Mouse (Mus musculus): Measurements from ENCODE around the gene Lcor.
A peak's percentile ranks its signal among the peaks of the same experiment; 100 is the strongest.

Lcor gene

DNA sequence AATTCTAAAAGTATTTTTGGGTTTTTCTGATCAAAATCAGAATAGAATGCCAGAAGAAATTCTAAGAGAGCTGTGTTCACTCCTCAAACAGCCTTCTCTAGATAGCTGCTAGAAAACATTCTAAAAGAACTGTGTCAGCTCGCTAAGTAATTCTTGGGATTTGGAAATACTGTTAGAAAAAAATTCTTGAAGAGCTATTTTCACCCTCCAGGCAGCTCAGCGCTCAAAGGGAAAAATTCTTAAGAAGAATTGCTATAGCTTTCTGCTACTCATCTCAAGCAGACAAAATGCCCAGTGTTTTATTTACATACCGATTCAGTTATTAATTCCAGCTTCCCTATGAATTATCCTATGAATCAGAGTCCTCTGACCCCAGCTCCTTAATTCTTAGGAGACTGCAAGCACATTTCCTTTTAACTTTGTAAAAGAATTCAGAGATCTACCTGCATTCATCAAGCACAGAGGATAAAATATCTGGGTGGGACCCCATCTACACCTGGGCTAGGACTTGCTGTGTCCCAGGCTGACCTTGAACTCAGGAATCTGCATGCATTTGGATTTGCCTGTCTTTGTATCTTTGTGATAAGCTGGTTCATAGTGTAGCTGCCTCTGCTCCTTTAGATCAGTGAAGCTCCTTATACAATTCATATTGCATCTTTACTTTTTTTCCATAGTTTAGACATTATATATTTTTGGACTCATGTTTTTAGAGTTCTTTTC lies 5.7 kb upstream of the Lcor start:
- DNase-seq (ENCODE audit: low spot score): no peak

DNA sequence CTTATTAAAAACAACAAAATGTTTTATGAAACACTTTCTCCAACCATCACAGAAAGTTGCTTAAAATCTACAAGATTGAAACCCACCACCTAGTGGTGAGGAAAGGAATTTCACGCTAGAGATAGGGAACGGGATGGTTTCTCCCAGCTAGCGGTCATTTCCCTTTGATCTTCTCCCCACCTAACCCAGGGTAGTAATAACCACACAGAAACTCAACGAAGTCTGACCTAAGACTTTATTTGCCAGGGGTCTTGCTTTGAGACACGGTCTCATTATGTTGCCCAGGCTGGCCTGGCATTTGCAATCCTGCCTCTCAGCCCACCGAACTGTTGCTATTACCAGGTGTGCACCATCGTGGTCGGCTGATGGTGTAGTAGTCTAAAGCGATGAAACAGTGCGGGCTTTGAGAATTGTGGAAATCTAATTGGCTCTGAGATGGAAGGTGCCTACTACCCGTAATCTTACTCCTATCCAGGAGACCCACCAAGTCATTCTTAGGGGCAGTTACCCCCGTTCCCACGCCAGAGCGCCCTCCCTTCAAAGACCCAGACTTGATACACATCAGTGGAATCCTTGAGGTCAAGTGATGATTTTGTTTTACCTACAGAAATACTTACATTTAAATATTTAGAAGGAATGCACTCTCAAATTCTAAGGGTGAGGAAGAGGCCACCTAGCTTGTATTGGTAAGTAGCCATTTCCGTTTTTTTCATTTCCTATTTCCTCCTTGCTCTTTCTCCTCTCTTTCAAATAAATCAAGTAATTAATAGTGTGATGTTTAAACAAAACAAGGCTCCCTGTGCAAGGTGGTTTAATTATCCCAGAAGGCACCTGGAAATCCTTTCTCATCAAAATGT lies 1.2 kb upstream of the Lcor start:
- DNase-seq (ENCODE audit: low spot score): no peak

DNA sequence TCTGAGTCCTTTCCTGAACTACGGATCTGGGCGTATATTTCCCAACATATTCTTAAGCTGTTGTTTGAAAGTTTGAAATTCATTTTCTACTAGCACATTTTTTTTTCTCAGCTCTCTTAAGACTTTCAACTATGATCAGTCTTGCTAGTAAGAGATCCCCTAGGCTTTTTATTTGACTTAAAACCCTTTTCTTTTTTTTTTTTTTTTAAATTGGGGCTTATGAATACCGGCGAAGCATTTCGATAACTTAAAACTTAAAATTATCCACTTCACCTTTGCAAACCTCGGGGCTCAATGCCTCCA lies 599 bp upstream of the Lcor start:
- DNase-seq (ENCODE audit: low spot score): no peak

DNA sequence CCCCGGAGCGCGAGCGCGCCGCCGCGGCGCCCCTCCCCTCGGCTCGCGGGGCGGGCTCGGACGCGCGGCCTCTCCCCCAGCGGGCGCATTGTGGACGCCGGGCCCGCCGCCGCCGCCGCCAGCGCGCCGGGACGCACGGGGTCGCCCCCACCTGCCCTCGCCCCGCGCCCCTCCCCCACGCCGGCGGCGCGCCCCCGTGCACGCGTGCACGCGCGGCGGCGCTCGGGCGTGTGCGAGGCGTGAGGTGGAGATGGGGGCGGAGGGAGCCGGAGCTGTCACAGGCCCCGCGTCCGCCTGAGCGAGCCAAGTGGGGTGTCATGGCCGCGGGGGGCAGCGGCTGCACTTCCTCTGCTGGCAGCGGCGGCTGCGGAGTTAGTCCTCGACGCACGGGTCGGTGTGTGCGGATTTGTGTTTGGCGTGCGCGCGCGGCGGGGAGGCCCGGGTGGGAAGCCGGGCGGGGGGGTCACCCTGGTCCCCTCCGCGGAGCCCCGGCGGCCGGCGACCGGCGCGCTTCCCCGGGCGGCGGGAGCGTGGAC lies 540 bp downstream of the Lcor start:
- DNase-seq (ENCODE audit: low spot score): peak; percentile 53

DNA sequence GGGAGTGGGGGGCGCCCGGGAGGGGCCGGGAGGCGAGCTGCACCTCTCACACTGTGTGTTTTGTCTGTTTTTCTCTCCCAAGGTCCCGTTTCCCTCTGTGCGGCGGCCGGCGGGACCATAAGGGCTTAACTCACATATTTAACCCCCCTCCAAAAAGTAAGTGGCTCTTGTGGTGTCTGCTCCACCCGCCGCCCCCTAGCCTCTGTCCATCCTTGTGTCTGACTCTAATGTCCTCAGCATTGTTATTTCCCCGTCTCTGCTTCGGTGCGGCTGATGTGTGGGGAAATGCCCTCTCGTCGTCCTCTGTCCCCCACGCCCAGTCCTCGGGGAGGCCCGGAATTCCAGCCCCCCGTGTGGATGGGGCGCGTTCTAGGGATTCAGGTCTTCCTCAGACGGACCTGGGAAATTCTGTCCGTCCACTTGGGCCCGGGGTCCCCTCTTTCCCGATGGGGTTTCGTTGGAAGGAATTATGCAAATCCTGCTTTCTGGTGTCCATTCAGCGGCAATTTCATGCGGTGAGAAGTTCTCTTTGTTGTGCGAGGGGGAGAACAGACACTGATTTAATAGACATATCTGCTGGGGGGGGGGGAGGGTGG lies 1.1 kb downstream of the Lcor start:
- no peak for DNase-seq (ENCODE audit: low spot score)

DNA sequence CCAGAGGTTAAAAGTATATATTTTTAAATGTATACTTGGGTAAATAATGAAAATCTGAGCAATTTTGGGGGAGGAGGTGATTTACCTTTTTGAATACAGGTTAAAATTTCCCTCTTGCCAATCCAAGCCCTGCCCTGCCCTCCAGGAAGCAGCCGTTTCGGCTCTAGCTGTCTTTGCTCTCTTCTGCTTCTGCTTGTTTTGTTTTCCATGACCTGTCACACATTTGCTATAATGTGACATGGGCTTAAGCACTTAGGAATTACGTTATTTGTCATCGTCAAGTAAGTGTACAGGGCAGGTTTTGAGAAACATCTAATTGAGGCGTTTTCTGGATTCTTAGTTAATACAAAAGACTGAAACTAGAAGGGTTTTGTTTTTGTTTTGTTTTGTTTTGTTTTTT lies 1.9 kb downstream of the Lcor start:
- no peak for DNase-seq (ENCODE audit: low spot score)

DNA sequence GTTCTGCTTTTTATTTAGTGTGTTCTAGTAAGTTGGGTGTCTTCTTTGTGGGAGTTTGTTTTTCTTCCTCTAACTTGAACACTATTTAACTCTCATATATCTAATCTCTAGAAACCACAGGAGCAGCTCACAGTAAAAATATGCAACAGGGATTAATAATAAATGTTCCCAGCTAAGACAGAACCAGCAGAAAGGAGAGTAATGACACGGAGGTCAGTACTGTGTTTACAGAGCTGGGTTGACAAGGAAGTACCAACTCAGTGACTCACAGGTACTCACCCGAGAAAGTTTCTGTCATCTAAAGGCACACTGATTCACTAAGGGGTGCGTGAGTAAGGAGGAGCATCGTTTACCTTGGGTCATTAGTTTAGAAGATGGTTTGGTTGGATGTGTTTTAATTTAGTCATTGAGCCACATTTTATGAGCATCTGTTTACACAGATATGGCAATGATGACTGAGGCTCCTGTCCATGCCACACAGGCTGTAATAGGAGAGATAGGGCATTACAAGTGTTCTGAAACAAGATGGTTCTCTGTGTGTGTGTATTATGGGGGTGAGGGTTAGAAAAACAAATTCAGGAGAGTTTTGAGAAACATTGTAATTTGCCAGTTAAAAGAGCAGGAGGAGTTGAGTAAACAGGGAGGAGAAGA lies 13.1 kb downstream of the Lcor start:
- no peak for DNase-seq (ENCODE audit: low spot score)

DNA sequence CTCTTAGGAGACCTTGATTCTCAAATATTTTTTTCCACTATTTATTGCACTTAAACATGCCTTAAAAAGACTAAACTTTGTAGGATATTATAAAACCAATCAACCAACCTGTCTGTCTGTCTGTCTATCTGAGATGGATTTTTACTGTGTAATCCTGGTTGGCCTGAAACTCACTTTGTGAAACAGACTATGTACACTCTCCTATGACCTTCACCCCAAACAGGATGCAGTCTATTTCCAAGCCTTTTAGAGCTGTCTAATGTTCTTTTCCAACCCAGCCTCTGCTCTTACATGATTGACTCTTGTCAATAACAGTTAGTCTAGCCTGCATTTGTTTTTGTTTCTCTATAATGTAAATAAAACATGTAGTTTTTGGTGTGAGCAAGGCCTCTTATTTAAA lies 13.6 kb downstream of the Lcor start:
- DNase-seq (ENCODE audit: low spot score): no peak

DNA sequence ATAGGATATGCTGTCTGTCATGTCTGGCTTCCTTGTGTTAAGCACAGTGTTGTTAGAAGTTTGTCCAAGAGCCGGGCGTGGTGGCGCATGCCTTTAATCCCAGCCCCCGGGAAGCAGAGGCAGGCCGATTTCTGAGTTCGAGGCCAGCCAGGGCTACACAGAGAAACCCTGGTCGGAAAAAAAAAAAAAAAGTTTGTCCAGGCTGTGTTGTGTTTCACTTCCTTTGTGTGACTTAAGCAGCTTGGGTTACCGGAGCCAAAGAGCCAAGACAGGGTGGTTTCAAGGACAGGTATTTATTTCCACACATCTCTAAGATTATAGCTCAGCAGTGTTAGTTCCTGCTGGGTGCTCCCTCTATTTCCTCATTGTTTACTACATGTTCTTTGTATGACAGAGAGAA lies 25.4 kb downstream of the Lcor start:
- no peak for DNase-seq (ENCODE audit: low spot score)

DNA sequence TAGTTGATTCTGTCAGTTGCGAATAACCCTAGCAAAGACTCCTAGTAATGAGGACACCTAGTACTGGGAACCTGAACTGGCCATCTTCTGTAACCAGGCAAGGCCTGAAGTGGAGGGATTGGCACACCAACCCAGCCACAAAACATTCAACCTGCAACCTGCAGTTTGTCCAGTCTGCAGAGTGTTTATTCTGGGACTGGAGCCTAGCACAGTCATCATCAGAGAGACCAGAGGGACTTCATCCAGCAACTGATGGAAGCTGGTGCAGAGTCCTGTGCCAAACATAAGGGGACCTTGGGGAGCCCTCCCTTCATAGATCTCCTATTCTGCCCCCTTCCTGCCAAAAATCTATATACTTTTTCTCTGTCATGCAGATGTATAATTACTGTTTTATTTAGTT lies 32.4 kb downstream of the Lcor start:
- DNase-seq (ENCODE audit: low spot score): no peak

DNA sequence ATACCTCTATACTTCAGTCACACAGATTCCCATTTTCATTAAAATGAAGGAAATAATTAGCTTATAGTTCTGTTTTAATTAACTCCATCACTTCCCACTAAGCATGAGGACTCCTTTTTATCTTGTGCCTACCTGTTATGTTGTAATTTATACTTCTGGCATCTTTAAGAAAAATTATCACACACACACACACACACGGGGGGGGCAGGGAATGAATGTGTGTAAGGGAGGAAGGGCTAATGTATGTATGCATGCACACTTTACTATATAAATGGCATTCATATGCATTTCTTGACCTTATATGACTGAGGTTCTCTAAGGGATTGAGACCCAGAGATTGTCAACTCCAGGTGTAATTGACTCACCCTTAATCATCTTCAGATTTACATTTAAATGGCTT lies 33.1 kb downstream of the Lcor start:
- DNase-seq (ENCODE audit: low spot score): no peak

DNA sequence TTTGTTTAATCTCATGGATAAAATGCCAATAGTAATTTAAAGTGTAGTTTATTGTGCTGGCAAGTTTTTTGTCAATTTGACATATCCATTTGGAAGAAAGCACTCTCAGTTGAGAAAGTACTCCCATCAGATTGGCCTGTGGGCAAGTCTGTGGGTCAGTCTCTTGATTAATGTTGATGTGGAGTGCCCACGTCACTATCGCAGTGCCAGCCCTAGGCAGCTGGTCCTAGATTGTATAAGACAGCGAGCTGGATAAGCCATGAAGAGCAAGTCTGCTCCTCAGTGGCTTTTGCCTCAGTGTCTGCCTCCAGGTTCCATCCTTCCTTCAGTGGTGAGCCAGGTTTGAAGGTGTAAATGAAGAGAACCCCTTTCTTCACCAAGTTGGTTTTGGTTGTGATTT lies 34.6 kb downstream of the Lcor start:
- DNase-seq (ENCODE audit: low spot score): no peak

DNA sequence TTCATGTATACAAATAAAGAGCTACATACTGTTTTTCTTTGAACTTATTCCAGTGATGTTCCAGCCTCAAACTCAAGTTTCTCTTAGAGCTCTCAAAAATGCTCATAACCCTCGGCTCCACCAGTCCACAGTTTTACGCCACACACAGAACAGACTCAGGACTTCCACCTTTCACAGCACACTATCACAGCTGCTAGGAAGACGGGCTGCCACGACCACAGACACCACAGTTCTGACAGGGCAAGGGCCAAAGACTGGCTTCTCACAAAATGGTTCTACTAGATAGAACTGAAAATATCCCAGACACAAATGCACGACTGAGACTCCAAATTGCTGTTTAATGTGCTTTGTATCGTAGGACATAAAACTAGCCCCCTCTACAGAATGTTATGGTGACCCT lies 36.7 kb downstream of the Lcor start:
- no peak for DNase-seq (ENCODE audit: low spot score)

DNA sequence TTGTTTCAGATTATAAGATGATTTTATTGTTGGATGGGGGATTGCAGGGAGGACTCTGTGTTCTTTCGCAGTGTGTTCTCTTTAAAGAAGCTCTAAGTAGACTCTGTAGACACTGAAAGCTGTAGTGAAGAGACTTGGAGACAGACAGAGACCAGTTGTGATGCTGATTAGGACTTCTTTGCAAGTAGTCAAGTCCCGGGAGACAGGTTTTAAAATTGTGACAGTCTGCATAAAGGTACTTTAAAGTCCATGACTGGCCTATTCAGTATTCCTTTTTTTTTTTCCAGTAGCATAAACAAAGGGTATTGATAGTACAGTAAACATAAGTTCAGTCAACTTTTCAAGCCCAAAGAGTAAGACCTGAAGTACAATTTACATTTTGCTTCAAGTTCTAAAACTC lies 39.8 kb downstream of the Lcor start:
- no peak for DNase-seq (ENCODE audit: low spot score)

DNA sequence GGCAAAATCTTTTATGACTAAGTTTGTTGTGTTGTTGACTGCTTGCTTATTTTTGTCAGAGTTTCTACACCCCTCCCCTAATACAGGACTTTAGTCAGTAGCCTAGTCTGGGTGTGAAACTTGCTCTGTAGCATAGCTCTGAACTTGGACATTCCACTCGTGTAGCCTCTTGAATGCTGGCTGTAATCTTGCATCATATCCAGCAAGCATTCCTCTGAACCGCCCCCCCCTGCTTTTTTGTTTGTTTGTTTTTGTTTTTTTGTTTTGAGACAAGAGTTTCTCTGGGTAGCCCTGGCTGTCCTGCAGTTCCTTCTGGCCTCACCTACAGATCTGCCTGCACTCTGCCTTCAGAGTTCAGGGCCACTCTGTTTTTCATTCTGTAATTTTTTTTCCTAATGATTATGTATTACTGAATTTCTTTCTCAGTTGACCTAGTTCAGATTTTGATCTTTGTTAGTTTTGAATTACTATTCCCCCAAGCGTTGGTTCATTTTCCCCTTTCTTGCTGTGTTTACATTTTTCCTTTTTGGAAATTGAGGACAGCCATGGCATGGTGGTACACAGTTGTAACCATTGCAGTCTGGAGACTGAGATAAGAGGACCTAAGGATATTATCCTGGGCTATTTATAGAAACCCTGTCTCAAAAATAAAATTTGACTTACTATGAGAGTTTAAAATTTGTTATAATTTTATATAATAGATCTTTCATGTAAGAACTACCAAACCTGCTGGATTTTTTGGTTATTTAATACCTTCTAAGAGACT lies 41.5 kb downstream of the Lcor start:
- no peak for DNase-seq (ENCODE audit: low spot score)

DNA sequence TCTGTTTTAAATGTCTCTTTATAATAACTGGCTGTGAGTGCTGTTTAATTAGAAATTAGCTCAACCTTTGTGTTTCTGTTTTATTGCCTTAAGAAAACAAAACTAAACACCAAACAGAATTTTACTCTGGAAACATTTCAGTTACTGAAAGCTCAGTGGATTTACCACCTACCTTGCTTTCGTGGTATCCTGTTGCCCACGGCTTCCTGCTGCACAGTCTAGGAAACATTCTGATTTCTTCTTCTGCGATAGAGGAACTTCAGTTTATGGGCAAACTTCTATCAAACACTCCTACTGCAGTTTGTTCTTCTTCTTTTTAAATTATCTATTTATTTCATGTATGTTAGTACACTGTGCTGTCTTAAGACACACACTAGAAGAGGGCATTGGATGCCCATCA lies 46.7 kb downstream of the Lcor start:
- no peak for DNase-seq (ENCODE audit: low spot score)

DNA sequence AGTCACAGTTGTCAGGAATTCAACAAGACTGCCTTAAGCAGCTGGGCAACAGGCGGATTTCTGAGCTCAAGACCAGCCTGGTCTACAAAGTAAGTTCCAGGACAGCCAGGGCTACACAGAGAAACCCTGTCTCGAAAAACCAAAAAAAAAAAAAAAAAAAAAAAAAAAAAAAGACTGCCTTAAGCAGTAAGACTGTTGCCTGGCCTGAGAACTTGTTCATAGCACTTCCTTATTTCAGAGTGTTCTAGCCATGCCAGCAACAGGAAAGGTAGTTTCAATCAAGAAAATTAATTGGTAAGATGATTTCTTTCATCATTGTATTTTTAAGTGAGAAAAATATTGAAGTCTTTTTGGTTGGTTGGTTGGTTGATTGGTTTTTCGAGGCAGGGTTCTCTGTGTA lies 51.6 kb downstream of the Lcor start:
- no peak for DNase-seq (ENCODE audit: low spot score)

DNA sequence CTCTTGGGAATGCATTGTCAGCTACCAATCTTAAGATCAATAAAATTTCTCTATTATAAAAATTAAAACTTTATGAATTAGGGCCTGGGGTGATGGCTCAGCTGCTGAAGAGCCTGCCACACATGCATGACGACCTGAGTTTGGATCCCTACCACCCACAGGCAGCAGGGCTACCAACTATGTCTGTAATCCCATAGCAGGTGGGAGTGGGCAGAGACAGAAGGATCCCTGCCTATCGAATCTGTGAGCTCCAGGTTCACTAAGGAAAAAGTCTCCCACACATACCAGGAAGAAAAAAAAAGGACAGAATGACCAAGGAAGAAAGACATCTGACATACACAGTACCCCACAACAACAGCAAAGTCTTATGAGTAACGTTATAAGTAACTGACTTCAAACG lies 74.5 kb downstream of the Lcor start:
- no peak for DNase-seq (ENCODE audit: low spot score)

DNA sequence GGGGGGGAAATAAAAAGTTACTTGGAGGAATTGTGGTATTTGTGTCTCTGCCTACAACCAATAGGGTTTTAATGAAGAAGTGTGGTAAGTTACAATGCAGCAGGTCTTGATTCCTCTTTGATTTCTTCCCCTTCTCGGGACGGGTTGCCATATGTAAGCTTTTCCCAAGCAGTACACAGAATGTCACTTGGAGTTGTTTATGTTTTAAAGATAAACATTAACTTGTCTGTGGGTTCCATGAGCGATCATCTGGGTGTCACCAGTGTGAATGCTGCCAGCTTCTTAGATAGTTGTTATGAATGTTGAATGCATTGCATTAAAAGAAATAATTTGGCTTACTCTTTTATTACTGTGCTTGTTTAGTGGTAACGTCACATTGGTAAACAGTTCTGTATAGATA lies 75.1 kb downstream of the Lcor start:
- DNase-seq (ENCODE audit: low spot score): no peak

DNA sequence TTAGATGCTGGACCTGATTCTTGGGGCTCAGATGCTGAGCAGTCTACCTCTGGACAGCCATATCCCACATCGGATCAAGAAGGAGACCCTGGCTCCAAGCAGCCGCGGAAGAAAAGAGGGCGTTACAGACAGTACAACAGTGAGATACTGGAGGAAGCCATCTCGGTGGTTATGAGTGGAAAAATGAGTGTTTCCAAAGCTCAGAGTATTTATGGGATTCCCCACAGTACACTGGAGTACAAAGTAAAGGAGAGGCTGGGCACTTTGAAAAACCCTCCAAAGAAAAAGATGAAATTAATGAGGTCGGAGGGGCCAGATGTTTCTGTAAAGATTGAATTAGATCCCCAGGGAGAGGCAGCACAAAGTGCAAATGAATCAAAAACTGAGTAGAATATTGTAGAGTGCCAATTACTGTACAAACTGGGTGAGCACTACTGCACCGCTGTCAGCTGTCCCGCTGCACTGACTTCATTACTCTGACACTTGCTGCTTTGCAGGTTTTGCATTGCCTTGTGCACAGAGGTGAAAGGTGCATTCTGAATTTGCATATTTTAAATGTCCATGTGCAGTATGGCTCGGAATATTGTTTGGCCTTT lies 76.6 kb downstream of the Lcor start:
- DNase-seq (ENCODE audit: low spot score): no peak

DNA sequence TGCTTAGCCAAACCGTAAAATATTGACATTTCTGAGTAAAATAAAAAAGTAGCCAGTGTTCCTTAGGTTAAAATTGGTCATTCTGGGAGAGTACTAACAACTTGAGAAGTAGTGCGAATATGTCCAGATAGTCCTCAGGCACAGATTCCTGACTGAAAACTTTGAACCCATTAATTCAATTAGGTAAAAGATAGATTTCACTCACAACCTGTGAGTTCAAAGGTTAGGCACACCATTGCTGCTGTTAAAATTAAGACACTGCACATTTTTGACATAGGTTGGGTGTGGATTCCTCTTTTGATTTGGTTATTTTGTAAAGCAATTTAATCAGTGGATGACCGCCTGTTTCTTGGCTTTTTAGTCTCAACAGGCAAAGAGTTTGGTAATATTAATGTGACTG lies 78.4 kb downstream of the Lcor start:
- no peak for DNase-seq (ENCODE audit: low spot score)

DNA sequence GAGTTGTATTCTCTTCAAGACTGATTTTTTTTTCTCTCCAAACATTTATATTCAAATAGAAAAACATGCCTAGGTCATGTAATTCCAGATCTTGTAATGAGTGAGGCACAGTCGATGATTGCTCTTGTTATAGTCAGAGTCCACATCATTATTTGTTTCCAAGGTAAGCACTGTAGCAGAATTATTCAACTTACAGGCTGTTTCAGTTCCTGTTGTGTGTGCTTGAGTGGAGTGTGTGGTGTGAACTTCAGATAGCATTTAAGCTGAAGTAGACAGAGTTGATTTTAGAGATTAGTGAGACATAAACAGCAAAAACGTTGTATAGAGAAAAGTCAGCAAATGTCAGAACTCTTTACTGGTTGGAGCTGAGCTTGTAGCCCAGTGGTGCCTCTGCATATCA lies 86.4 kb downstream of the Lcor start:
- DNase-seq (ENCODE audit: low spot score): no peak

All from left cerebral cortex, adult 11 months (tissue).